Mouse (Mus musculus): ENCODE results near the gene Gm17542. TPM values are rescaled to one million over a fixed set of nuclear protein-coding genes. Genes with fewer than 3 reads are reported as not detected.

Gm17542 gene
- polyA plus RNA-seq, 1 experiment from 2014 or later = not detected

DNA sequence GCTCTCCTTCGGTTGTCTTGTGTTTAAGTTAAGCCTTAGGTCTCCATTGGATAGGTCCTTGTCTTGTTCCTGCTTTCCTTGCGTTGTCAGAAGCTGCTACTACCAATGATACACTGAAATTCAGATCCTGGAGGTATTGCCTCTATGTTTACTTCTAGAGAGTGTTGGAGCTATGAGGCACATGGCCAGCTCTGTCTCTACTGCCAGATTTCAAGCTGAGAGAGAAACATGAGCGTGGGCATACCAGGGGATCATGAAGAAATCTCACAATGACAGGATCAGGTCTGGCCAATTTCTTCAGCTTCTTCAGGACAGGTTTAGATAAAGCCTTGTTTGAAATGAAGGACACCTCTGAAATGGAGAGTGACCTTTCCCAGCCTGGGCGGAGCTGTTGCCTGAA, 19.1 kb downstream of the Gm17542 start:
- Histone ChIP-seq H3K9ac (ENCODE audit: low read length) (no peak overlapping the region), H3K4me2 (ENCODE audit: low read depth, low read length) (no peak overlapping the region), H3K4me3 (ENCODE audit: low read length) (no peak overlapping the region), H3K36me3 (ENCODE audit: control insufficient read depth, insufficient read depth) (no peaks in the 10 kb centered on the region), H3K27me3 (ENCODE audit: control insufficient read depth, insufficient read depth, low read length) (no peaks in the 10 kb centered on the region), H3K9me3 (replicated peaks; ENCODE audit: control insufficient read depth, low read length) (peaks cover 3% of the 10 kb centered on the region), H3K27ac (ENCODE audit: low read length) (no peak overlapping the region), H3K4me1 (ENCODE audit: control insufficient read depth, insufficient read depth, low read length) (no peaks in the 10 kb centered on the region)
- ATAC-seq (replicated peaks; ENCODE audit: extremely low read depth, insufficient read depth, low FRiP score) = no peak
- WGBS = 70% methylated on average over 4 of the region's 4 CpGs

DNA sequence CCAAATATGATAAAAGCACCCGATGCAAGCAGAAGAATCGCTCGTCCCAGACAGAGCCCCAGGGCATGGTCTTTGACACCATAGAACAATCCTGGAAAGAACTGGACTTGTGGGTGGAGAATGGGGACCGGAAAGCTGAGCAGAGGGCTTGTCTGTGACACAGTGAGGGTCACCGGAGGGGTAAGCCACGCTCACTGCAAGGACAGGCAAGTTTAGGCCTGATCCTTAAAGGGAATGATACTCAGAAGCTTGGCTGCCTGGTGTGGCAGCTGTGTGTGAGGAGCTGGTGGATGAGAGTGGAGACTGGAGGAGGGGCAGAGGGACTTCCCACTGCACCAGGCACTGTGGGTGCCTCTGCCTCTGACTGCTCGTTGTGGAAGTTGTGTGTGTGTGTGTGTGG, 27.0 kb downstream of the Gm17542 start:
- Histone ChIP-seq H3K9ac (ENCODE audit: low read length) (no peak overlapping the region), H3K4me2 (ENCODE audit: low read depth, low read length) (no peak overlapping the region), H3K27me3 (ENCODE audit: control insufficient read depth, insufficient read depth, low read length) (no peaks in the 10 kb centered on the region), H3K36me3 (ENCODE audit: control insufficient read depth, insufficient read depth) (no peaks in the 10 kb centered on the region), H3K27ac (ENCODE audit: low read length) (no peak overlapping the region), H3K4me1 (ENCODE audit: control insufficient read depth, insufficient read depth, low read length) (no peaks in the 10 kb centered on the region), H3K9me3 (replicated peaks; ENCODE audit: control insufficient read depth, low read length) (no peaks in the 10 kb centered on the region), H3K4me3 (ENCODE audit: low read length) (no peak overlapping the region)
- 69% methylated on average over 6 of the region's 7 CpGs for WGBS
- no peak; the same call in 1 of the 2 replicates for ATAC-seq (replicated peaks; ENCODE audit: extremely low read depth, insufficient read depth, low FRiP score)

DNA sequence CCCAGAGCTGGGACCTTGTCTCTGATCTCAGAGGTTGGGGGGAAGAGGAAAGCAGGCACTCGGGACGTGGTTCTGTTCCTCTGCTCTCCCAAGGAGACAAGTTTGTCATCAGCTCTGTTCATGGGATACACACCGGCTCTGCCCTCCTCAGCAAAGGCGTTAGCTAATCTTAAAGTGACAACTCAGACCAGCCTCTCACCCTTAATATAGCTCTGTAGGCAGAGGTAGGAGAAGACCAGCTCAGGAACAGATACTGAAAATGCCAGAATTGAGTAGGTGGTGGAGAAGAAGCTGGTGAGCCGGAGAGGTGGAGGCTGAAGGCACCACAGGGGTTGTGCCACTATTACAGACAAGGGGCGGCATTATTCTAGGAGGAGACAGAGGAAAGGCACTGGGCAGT, 38.7 kb downstream of the Gm17542 start:
- WGBS = 60% methylated on average over 6 of the region's 6 CpGs
- H3K4me1 ChIP-seq (ENCODE audit: control insufficient read depth, insufficient read depth, low read length) = peaks cover 5% of the 10 kb centered on the region; the same call in 1 of the 2 replicates
- H3K9me3 ChIP-seq (replicated peaks; ENCODE audit: control insufficient read depth, low read length) = no peaks in the 10 kb centered on the region
- no peaks in the 10 kb centered on the region for H3K36me3 ChIP-seq (ENCODE audit: control insufficient read depth, insufficient read depth)
- no peak overlapping the region for H3K4me3 ChIP-seq (ENCODE audit: low read length)
- 0 out of 2 replicates have a peak, but pooled peaks cover 2% of the 10 kb centered on the region for H3K27me3 ChIP-seq (ENCODE audit: control insufficient read depth, insufficient read depth, low read length)
- no peak overlapping the region for H3K27ac ChIP-seq (ENCODE audit: low read length)
- ATAC-seq (replicated peaks; ENCODE audit: extremely low read depth, insufficient read depth, low FRiP score) = no peak
- no peak overlapping the region for H3K4me2 ChIP-seq (ENCODE audit: low read depth, low read length)
- no peak overlapping the region for H3K9ac ChIP-seq (ENCODE audit: low read length)

DNA sequence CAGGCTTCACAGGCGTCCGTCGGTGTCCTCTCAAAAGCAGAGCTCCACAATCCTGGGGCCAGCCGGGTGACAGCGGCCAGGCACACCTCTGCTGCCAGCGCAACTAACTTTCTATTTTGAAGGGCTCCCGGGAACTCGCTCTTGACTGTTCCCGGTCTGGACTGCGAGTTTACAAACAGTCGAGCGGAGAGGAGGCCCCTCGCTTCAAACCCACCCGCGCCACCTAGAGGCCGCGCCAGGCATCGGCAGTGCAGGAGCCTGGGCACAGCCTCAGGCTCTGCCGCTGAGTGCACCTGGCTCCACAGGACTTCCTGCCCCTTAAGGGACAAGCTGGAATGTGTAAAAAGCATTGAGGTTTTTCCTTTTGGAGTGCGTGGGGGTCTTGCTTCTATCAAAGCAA, 42.5 kb downstream of the Gm17542 start, which contains the start of gene Edar:
Gene Edar, minus strand, starts transcription at position 122 of the 400 bp plus-strand sequence.
- Histone ChIP-seq H3K9me3 (replicated peaks; ENCODE audit: control insufficient read depth, low read length) (no peaks in the 10 kb centered on the region), H3K27me3 (ENCODE audit: control insufficient read depth, insufficient read depth, low read length) (0 out of 2 replicates have a peak, but pooled peaks cover 6% of the 10 kb centered on the region), H3K4me2 (ENCODE audit: low read depth, low read length) (peak within 1 kb of the TSS; percentile 72), H3K4me3 (ENCODE audit: low read length) (peak within 1 kb of the TSS; percentile 52), H3K27ac (ENCODE audit: low read length) (no peak within 1 kb of the TSS), H3K36me3 (ENCODE audit: control insufficient read depth, insufficient read depth) (no peaks in the 10 kb centered on the region), H3K9ac (ENCODE audit: low read length) (peak within 1 kb of the TSS; percentile 65), H3K4me1 (ENCODE audit: control insufficient read depth, insufficient read depth, low read length) (peaks cover 5% of the 10 kb centered on the region; the same call in 1 of the 2 replicates)
- under 1% methylated on average over 20 of the region's 20 CpGs for WGBS
- peak; percentile 76 for ATAC-seq (replicated peaks; ENCODE audit: extremely low read depth, insufficient read depth, low FRiP score)

DNA sequence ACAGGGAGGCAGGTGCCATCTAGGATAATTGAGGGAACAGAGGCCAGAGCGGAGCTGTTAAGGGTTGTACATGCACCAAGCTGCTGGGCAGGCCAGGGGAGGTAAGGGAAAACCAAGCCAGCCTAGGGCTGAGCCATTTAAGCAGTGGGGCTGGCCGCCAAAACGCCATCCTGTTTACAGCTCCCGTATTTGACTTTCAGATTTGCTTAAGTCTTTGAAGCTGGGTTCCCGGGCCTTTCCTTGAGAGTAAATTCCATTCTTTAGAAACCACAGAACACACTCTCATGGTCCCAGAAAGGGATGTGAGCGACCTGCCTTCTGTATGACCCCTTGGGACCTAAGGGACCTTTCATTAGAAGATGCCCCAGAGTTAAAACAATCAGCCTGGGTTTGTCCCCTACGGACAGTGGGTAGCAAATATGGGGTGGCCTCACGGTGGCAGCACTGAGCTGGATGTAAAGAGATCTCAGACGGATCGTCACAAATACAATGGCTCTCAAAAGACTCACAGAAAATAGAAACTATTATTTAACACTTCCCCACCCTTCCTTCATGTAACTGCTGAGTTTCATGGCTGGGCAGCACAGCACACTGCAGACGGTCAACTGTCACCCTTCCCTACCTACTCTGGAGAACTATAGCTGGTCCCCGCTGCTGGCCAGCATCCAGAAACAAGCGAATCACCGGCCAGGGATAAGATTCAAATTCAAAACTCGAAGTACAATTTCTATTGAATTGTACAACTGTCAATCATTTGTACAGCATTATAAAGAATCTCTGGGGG, 44.5 kb downstream of the Gm17542 start:
- Histone ChIP-seq H3K27me3 (ENCODE audit: control insufficient read depth, insufficient read depth, low read length) (0 out of 2 replicates have a peak, but pooled peaks cover 6% of the 10 kb centered on the region), H3K27ac (ENCODE audit: low read length) (no peak overlapping the region), H3K4me2 (ENCODE audit: low read depth, low read length) (peak overlapping the region; percentile 39), H3K9ac (ENCODE audit: low read length) (no peak overlapping the region), H3K4me1 (ENCODE audit: control insufficient read depth, insufficient read depth, low read length) (peaks cover 5% of the 10 kb centered on the region; the same call in 1 of the 2 replicates), H3K9me3 (replicated peaks; ENCODE audit: control insufficient read depth, low read length) (no peaks in the 10 kb centered on the region), H3K4me3 (ENCODE audit: low read length) (no peak overlapping the region; the same call in 1 of the 2 replicates), H3K36me3 (ENCODE audit: control insufficient read depth, insufficient read depth) (no peaks in the 10 kb centered on the region)
- 39% methylated on average over 15 of the region's 15 CpGs for WGBS
- ATAC-seq (replicated peaks; ENCODE audit: extremely low read depth, insufficient read depth, low FRiP score) = 0 out of 2 replicates have a peak, but pooled peaks have one; percentile 18

DNA sequence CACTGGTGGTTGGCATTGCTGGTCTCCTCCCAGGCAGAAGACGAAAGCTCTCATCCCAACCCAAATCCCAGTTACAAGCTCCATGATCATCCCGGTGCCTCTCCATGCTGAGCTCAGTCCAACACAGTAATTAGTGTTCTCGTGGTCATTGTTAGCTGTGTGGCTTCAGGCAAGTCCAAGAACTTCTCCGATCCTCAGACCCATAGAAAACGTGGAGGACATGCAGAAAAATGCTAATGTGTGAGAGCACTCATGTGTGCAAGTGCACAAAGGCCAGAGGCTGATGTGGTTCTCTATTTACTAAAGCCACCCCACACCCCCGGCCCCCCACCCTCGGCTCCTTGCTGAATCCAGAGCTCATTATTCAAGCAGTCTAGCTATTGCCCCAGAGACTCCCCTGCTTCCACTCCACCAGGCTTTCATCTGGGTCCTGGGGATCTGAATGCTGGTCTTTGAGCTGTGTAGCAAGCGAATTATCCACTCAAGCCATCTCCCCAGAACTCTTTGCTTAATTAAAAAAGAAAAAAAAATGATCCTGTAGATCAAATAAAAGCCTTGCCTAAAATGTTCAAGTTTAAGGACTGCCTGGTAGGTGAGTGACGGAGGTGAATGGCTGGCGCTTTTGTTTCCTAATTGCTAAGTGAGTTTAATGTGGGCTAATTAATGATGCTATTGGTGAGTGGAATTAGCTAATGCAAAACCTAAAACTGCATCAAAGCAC, 45.3 kb downstream of the Gm17542 start:
- 0 out of 2 replicates have a peak, but pooled peaks cover 6% of the 10 kb centered on the region for H3K27me3 ChIP-seq (ENCODE audit: control insufficient read depth, insufficient read depth, low read length)
- no peak overlapping the region for H3K27ac ChIP-seq (ENCODE audit: low read length)
- H3K4me3 ChIP-seq (ENCODE audit: low read length) = no peak overlapping the region
- no peaks in the 10 kb centered on the region for H3K9me3 ChIP-seq (replicated peaks; ENCODE audit: control insufficient read depth, low read length)
- no peak for ATAC-seq (replicated peaks; ENCODE audit: extremely low read depth, insufficient read depth, low FRiP score)
- peaks cover 5% of the 10 kb centered on the region; the same call in 1 of the 2 replicates for H3K4me1 ChIP-seq (ENCODE audit: control insufficient read depth, insufficient read depth, low read length)
- no peak overlapping the region for H3K9ac ChIP-seq (ENCODE audit: low read length)
- H3K4me2 ChIP-seq (ENCODE audit: low read depth, low read length) = no peak overlapping the region
- WGBS = 72% methylated on average over 10 of the region's 10 CpGs
- no peaks in the 10 kb centered on the region for H3K36me3 ChIP-seq (ENCODE audit: control insufficient read depth, insufficient read depth)

DNA sequence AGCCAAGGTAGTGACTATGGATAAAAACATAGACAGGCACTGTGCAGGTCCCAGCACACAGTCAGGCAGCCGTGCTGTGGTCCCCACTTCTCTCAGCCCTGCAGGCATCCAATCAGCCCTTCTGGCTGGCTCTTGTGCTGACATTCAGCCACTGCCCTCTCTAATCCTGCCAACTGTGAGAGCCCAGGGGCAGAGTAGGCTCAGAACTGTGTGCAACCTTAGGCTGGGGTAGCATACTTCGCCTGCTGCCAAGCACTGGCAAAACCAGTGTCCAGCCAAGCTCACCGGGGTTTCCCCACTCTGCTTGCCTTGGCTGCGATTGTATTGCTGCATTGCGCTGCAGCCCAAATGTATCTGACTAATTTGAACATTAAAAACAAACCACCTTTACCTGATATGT, 54.1 kb downstream of the Gm17542 start:
- H3K9ac ChIP-seq (ENCODE audit: low read length) = no peak overlapping the region
- H3K27ac ChIP-seq (ENCODE audit: low read length) = no peak overlapping the region
- H3K4me3 ChIP-seq (ENCODE audit: low read length) = no peak overlapping the region
- 80% methylated on average over 5 of the region's 5 CpGs for WGBS
- no peak; the same call in 1 of the 2 replicates for ATAC-seq (replicated peaks; ENCODE audit: extremely low read depth, insufficient read depth, low FRiP score)
- no peaks in the 10 kb centered on the region for H3K27me3 ChIP-seq (ENCODE audit: control insufficient read depth, insufficient read depth, low read length)
- H3K4me1 ChIP-seq (ENCODE audit: control insufficient read depth, insufficient read depth, low read length) = no peaks in the 10 kb centered on the region
- no peaks in the 10 kb centered on the region for H3K36me3 ChIP-seq (ENCODE audit: control insufficient read depth, insufficient read depth)
- no peak overlapping the region for H3K4me2 ChIP-seq (ENCODE audit: low read depth, low read length)
- H3K9me3 ChIP-seq (replicated peaks; ENCODE audit: control insufficient read depth, low read length) = no peaks in the 10 kb centered on the region
